Mouse (Mus musculus): ENCODE measurements at regions not wholly inside any gene's neighbourhood (a gene's known extent, or its start where the extent isn't known, plus 50 kb on each side); places are given as distances from the start of the nearest gene placed in this dataset.

GRCm38 (mm10) chr6:41129906-41130305 lies 94.6 kb upstream of the 2210010C04Rik start:
- ATAC-seq (replicated peaks; ENCODE audit: low read depth, poor library complexity, severe bottlenecking), result no peak

GRCm38 (mm10) chr6:41127816-41128215 lies 92.5 kb upstream of the 2210010C04Rik start:
- ATAC-seq (replicated peaks; ENCODE audit: low read depth, poor library complexity, severe bottlenecking), result no peak

DNA sequence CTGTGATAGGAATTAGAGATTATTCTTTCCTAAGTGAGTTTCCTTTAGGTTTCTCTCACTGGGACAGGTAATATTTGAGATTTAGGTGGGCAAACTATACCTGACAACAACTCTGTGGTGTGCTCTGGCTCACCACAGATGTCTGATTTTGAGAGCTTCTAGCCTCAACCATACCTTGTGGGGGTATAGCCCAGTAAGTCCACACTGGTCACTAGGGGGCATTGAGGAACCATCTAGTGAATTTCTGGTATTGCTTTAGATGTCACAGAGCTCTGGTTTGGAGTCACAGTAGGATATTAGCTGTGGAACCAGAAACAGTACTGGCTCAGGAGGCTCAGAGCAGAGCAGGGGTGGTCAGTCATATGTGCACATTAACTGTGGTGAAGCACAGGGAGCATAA lies 91.5 kb upstream of the 2210010C04Rik start:
- ATAC-seq (replicated peaks; ENCODE audit: low read depth, poor library complexity, severe bottlenecking), result peak; percentile 84

GRCm38 (mm10) chr6:41121641-41122040 lies 86.3 kb upstream of the 2210010C04Rik start:
- no peak for ATAC-seq (replicated peaks; ENCODE audit: low read depth, poor library complexity, severe bottlenecking)

GRCm38 (mm10) chr6:41119176-41119575 lies 83.9 kb upstream of the 2210010C04Rik start:
- ATAC-seq (replicated peaks; ENCODE audit: low read depth, poor library complexity, severe bottlenecking), result peak; percentile 32

GRCm38 (mm10) chr6:41118201-41118976 lies 83.1 kb upstream of the 2210010C04Rik start:
- peak; percentile 87 for ATAC-seq (replicated peaks; ENCODE audit: low read depth, poor library complexity, severe bottlenecking)

DNA sequence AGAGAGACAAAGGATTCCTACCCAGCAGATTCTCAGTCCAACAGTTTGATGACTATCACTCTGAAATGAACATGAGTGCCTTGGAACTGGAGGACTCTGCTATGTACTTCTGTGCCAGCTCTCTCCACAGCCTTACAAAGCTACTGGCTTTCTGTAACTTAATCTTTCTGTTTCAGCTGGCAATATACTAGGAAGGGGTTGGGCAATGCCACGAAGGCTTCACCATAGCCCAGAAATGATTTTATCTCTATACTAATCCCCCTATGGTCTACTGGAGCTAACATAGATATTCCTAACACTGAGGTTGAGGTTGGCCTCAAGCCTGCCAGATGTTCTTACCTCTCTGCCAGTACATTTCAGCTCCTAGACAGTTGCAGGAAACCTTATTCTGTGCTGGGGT lies 78.6 kb upstream of the 2210010C04Rik start:
- ATAC-seq (replicated peaks; ENCODE audit: low read depth, poor library complexity, severe bottlenecking), result peak; percentile 20

DNA sequence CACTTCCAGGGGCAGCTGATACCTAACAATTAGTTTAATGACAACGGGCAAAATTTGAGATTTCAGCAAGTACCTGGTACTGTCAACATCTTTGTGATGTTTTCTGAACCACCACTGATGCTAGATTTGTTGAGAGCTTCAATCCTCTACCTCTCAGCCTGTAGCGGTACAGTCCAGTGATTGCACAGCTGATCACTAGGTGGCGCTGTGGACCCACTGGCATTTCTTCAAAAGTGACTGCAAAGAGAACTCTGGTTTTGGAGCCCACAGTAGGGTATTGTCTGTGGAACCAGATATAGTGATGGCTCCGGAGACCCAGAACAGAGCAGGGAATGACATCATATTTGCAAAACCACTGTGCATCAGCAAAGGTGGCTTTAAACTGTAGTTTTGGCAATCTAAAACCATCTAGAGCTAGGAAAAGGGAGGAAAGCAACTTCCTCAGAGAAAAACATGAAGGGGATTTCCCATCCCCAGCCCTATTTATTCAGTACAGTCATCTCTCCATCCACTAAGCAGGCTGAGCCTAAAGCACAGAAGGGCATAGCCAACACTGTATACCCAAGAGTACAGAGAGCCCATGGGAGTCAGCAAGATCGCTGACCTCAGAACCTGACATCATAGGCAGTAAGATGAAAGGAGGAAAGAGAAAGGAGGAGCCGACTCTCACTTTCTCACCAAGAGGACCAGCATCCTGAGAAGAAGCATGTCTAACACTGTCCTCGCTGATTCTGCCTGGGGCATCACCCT lies 77.7 kb upstream of the 2210010C04Rik start:
- ATAC-seq (replicated peaks; ENCODE audit: low read depth, poor library complexity, severe bottlenecking), result peak; percentile 71

DNA sequence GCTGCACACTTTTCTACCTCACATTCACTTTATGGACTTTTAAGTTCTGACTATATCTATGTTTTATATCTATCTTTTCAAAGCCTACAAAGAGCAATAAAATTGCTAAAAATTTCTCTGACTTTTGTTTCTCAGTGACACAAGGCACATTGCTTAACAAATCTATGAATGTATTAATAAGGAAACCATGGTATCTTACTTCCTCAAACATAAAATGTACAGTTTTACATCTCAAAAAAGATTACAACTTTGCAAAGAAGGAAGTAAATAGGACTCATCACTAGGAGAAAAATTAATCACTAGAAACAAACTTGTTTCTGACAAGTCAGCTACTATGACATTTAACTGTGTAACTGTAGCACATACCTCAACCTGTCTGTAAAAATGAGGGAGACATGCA lies 76.5 kb upstream of the 2210010C04Rik start:
- peak; percentile 42; the same call in 1 of the 2 replicates for ATAC-seq (replicated peaks; ENCODE audit: low read depth, poor library complexity, severe bottlenecking)

- peak; percentile 63 for ATAC-seq (replicated peaks; ENCODE audit: low read depth, poor library complexity, severe bottlenecking)
Observed at GRCm38 (mm10) chr6:41108897-41109296, 73.6 kb upstream of the 2210010C04Rik start.

GRCm38 (mm10) chr6:41103689-41104400 lies 68.5 kb upstream of the 2210010C04Rik start:
- ATAC-seq (replicated peaks; ENCODE audit: low read depth, poor library complexity, severe bottlenecking), result peak; percentile 74

DNA sequence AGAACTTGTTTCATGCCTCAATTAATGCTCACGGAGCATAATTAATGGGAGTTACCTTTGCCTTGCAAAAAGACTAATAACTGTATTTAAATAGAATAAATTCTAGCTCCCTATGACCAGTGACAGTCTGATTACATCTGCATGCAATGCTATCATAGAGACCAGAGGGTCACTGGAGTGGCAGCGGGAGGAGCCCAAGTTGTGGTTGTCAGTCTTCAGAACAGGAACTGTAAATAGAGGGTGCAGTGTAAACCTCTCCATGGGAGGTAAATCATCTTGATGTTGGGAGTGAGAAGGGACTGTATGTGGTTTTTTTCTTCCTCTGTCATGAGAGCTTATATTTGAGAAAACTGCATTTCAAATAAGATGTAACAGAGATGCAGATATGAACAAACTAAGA lies 66.7 kb upstream of the 2210010C04Rik start:
- ATAC-seq (replicated peaks; ENCODE audit: low read depth, poor library complexity, severe bottlenecking), result peak; percentile 53

- ATAC-seq (replicated peaks; ENCODE audit: low read depth, poor library complexity, severe bottlenecking), result peak; percentile 49
Observed at GRCm38 (mm10) chr6:41100258-41100657, 64.9 kb upstream of the 2210010C04Rik start.

- peak; percentile 91 for ATAC-seq (replicated peaks; ENCODE audit: low read depth, poor library complexity, severe bottlenecking)
Observed at GRCm38 (mm10) chr6:41091177-41091829, 56.0 kb upstream of the 2210010C04Rik start.
